Mouse (Mus musculus) limb, embryonic 12.5 days (tissue): ENCODE data around the gene Ahsa1. TPM values are rescaled to one million over a fixed set of nuclear protein-coding genes. Genes with fewer than 3 reads are reported as not detected.
"Not testable (repeated sequence)": the region's sequence is repeated elsewhere in the genome, so short reads cannot be mapped to it uniquely, and the experiment has no call there.

Source experiments
- ATAC-seq: fragments of 200-750 bp; cut with Nextera tagmentation; 2 replicates; pipeline ENCODE4 v1.8.0; 2017; ENCODE audit warnings: low read depth, moderate TSS enrichment; ENCODE audit not compliant: insufficient number of reproducible peaks, insufficient read depth, low FRiP score, low TSS enrichment
- H3K27ac ChIP-seq: fragments of 300-500 bp; sonication (generic); 2 replicates; pipeline ENCODE4 v1.5.1; 2016; ENCODE audit warnings: mild to moderate bottlenecking, moderate library complexity
- H3K27me3 ChIP-seq: fragments of 300-500 bp; sonication (generic); 2 replicates; pipeline ENCODE4 v1.6.1; 2016; ENCODE audit warnings: mild to moderate bottlenecking, moderate library complexity
- H3K36me3 ChIP-seq: fragments of 300-500 bp; sonication (generic); 2 replicates; pipeline ENCODE4 v1.6.1; 2016; ENCODE audit warnings: mild to moderate bottlenecking, moderate library complexity
- H3K4me1 ChIP-seq: fragments of 300-500 bp; sonication (generic); replicated peaks from 2 replicates; pipeline ENCODE4 v1.6.1; 2016
- H3K4me2 ChIP-seq: fragments of 300-500 bp; sonication (generic); 2 replicates; pipeline ENCODE4 v1.6.1; 2016; ENCODE audit warnings: mild to moderate bottlenecking, moderate library complexity
- H3K4me3 ChIP-seq: fragments of 300-500 bp; sonication (generic); replicated peaks from 2 replicates; pipeline ENCODE4 v1.5.1; 2016; ENCODE audit warnings: mild to moderate bottlenecking
- H3K9ac ChIP-seq: fragments of 300-500 bp; sonication (generic); replicated peaks from 2 replicates; pipeline ENCODE4 v1.6.1; 2016; ENCODE audit warnings: mild to moderate bottlenecking, moderate library complexity
- H3K9me3 ChIP-seq: fragments of 300-500 bp; sonication (generic); 2 replicates; pipeline ENCODE4 v1.6.1; 2016; ENCODE audit warnings: mild to moderate bottlenecking, moderate library complexity
- WGBS: fragments of 180-500 bp; shearing (Covaris S2); methylation state at CpG from one replicate; pipeline ENCODE4 v1.1.7; 2016; 5-methylcytosine and 5-hydroxymethylcytosine counted together
- polyA plus RNA-seq: library from polyadenylated mRNA; unstranded; fragments of >200 nt; fragmentation: Nextera tagmentation; extraction: Ambion mirVana; gene quantifications from 2 replicates; pipeline ENCODE4 v1.2.1, GENCODE M21; 2016

Gene Ahsa1
- polyA plus RNA-seq, 1 experiment from 2014 or later = 227 TPM

DNA sequence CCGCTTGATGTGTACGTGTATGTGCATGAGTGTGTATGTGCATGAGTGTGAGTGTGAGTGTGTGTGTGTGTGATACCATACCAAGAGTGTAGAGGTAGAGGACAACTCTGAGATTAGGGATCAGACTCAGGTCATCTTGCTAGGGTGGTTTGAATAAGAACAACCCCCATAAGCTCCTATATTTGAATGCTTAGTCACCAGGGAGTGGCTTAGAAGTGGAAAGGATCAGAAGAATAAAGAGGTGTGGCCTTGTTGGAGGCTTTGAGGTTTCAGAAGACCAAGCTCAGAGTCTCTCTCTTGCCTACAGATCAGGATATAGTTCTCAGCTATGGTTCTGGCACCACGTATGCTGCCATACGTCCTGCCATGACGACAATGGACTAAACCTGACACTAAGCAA lies 9.7 kb upstream of the Ahsa1 start:
- no peak overlapping the region for H3K9ac ChIP-seq
- WGBS = 92% methylated on average over 5 of the region's 5 CpGs
- ATAC-seq = no peak

DNA sequence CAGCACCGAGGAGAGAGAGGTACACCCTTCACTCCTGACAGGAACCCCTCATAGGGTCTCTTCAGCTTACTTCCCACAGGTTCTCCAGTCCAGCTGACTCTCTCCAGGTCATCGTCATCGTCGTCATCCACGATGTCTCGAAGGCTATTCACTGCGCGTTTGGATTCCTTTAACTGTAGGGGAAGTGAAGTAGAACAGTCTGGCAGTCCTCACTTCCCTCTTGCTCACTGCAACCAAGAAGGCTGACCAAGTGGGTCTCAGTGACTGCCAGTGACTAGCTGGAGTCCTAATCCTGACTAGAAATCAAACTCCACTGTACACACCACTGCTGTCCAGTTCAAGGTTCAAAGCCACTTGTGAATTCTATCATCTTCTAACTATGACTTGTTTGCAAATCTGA lies 5.7 kb upstream of the Ahsa1 start:
- Histone ChIP-seq H3K4me3 (no peak overlapping the region), H3K4me2 (no peak overlapping the region), H3K36me3 (peaks cover 81% of the 10 kb centered on the region), H3K4me1 (0 out of 2 replicates have a peak, but pooled peaks cover 3% of the 10 kb centered on the region), H3K9ac (no peak overlapping the region), H3K27me3 (no peaks in the 10 kb centered on the region), H3K9me3 (no peaks in the 10 kb centered on the region), H3K27ac (no peak overlapping the region)
- 96% methylated on average over 8 of the region's 8 CpGs for WGBS
- ATAC-seq = no peak

More for the DNA sequence above, 9.7 kb upstream of the Ahsa1 start:
- no peaks in the 10 kb centered on the region for H3K4me1 ChIP-seq
- no peak overlapping the region for H3K4me2 ChIP-seq
- no peak overlapping the region for H3K27ac ChIP-seq
- H3K4me3 ChIP-seq = no peak overlapping the region
- H3K36me3 ChIP-seq = peaks cover 93% of the 10 kb centered on the region
- H3K9me3 ChIP-seq = no peaks in the 10 kb centered on the region
- no peaks in the 10 kb centered on the region for H3K27me3 ChIP-seq

GRCm38 (mm10) chr12:87265444-87265843 lies 835 bp upstream of the Ahsa1 start:
- H3K4me3 ChIP-seq = peak overlapping the region; percentile 77
- H3K27ac ChIP-seq = peak overlapping the region; percentile 94; the same call in 1 of the 2 replicates
- H3K9me3 ChIP-seq = no peaks in the 10 kb centered on the region
- ATAC-seq = no peak
- H3K4me2 ChIP-seq = peak overlapping the region; percentile 81
- peaks cover 13% of the 10 kb centered on the region for H3K4me1 ChIP-seq
- peaks cover 55% of the 10 kb centered on the region for H3K36me3 ChIP-seq
- H3K9ac ChIP-seq = peak overlapping the region; percentile 73
- 23% methylated on average over 11 of the region's 11 CpGs for WGBS
- H3K27me3 ChIP-seq = no peaks in the 10 kb centered on the region

GRCm38 (mm10) chr12:87266827-87267603 lies 736 bp downstream of the Ahsa1 start:
- peak; percentile 71 for ATAC-seq
- H3K36me3 ChIP-seq = peaks cover 56% of the 10 kb centered on the region
- no peaks in the 10 kb centered on the region for H3K27me3 ChIP-seq
- H3K4me3 ChIP-seq = peak overlapping the region; percentile 77
- H3K4me2 ChIP-seq = peak overlapping the region; percentile 81
- no peaks in the 10 kb centered on the region for H3K9me3 ChIP-seq
- H3K27ac ChIP-seq = peak overlapping the region; percentile 94
- under 1% methylated on average over 31 of the region's 31 CpGs for WGBS
- peak overlapping the region; percentile 73 for H3K9ac ChIP-seq
- H3K4me1 ChIP-seq = peaks cover 13% of the 10 kb centered on the region

GRCm38 (mm10) chr12:87267682-87268081 lies 1.4 kb downstream of the Ahsa1 start:
- H3K4me1 ChIP-seq = peaks cover 13% of the 10 kb centered on the region
- peaks cover 57% of the 10 kb centered on the region for H3K36me3 ChIP-seq
- peak overlapping the region; percentile 73 for H3K9ac ChIP-seq
- ATAC-seq = no peak
- no peaks in the 10 kb centered on the region for H3K9me3 ChIP-seq
- peak overlapping the region; percentile 81 for H3K4me2 ChIP-seq
- WGBS = 29% methylated on average over 4 of the region's 4 CpGs
- peak overlapping the region; percentile 77 for H3K4me3 ChIP-seq
- H3K27ac ChIP-seq = no peak overlapping the region
- no peaks in the 10 kb centered on the region for H3K27me3 ChIP-seq

GRCm38 (mm10) chr12:87274853-87275831 lies 8.9 kb downstream of the Ahsa1 start:
- Histone ChIP-seq H3K4me3 (no peak overlapping the region), H3K9ac (no peak overlapping the region), H3K36me3 (peaks cover 67% of the 10 kb centered on the region), H3K27ac (no peak overlapping the region), H3K27me3 (no peaks in the 10 kb centered on the region), H3K4me2 (no peak overlapping the region), H3K4me1 (peaks cover 10% of the 10 kb centered on the region), H3K9me3 (no peaks in the 10 kb centered on the region)
- 92% methylated on average over 9 of the region's 9 CpGs for WGBS
- ATAC-seq = no peak

DNA sequence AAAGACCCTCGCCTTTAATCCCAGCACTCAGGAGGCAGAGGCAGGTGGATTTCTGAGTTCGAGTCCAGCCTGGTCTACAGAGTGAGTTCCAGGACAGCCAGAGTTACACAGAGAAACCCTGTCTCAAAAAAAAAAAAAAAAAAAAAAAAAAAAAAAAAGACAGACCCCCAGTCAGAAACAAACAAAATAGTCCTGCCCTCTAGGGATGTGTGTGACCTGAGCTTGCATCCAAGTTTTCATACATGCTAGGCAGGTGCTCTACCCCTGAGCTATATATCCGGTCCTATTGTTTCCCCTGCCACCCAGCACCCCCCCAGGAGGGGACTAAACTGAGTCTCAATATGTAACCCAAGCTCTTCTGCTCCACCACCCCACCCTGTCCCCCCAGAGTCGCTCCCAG lies 11.0 kb downstream of the Ahsa1 start:
- H3K9ac ChIP-seq, H3K27me3 ChIP-seq, ATAC-seq, H3K4me2 ChIP-seq, H3K27ac ChIP-seq, H3K9me3 ChIP-seq, H3K4me3 ChIP-seq: not testable (repeated sequence)
- peaks cover 10% of the 10 kb centered on the region for H3K4me1 ChIP-seq
- WGBS = 90% methylated on average over 4 of the region's 4 CpGs
- H3K36me3 ChIP-seq = peaks cover 46% of the 10 kb centered on the region

DNA sequence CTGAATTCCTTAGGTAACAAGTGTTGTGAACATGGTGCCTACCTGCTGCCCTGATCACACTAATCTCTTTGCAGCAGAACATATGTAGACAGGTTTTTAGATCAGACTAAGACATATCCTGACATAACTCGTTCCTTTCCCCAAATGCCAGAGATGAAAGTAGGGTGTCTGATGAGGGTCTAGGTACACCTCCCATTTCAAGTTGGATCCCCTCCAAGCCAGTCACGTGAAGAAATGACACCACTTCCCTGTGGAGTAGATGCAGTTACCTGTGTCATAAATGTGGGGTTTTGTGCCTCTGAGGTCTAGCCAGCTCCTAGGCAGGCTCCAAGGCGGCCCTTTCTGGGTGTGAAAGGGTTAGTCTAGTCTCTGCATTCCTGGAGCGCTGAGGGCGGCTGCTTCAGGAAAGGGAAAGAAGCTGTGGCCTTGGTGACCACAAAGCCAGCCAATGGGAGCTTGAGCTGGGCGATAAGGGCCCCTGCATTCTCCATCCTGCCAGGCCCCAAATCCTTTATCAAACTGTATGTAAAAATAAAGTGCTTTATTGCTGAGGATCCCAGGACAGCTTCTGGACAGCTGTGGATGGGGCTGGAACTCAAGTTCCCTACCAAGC lies 11.9 kb downstream of the Ahsa1 start:
- Histone ChIP-seq H3K27me3 (no peaks in the 10 kb centered on the region), H3K36me3 (peaks cover 36% of the 10 kb centered on the region), H3K4me3 (no peak overlapping the region), H3K9ac (no peak overlapping the region), H3K27ac (no peak overlapping the region), H3K9me3 (no peaks in the 10 kb centered on the region), H3K4me1 (peaks cover 10% of the 10 kb centered on the region), H3K4me2 (no peak overlapping the region)
- WGBS = 20% methylated on average over 6 of the region's 6 CpGs
- no peak for ATAC-seq

DNA sequence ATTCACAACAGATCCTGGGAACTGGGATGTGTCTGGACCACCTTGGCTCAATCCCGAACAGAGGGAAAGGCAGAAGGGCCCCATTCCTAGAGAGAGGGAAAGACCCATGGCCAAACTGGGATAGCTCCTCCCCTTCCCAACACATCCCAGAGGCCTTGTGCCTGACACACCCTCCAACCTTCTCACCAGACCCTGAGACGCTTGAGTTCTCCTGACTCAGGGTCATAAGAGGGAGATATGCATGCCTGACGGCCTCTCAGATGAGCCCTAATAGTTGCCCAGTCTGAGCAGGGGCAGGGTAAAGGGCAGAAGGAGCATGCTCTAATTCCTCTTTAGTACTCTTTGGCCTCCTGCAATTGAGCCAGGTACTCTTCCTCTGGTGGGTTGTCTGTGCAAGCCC lies 13.1 kb downstream of the Ahsa1 start:
- H3K4me3 ChIP-seq = no peak overlapping the region
- H3K9ac ChIP-seq = no peak overlapping the region
- no peak for ATAC-seq
- no peaks in the 10 kb centered on the region for H3K9me3 ChIP-seq
- no peaks in the 10 kb centered on the region for H3K27me3 ChIP-seq
- peaks cover 25% of the 10 kb centered on the region for H3K36me3 ChIP-seq
- no peak overlapping the region for H3K27ac ChIP-seq
- no peak overlapping the region for H3K4me2 ChIP-seq
- WGBS = 43% methylated on average over 3 of the region's 3 CpGs
- peaks cover 10% of the 10 kb centered on the region for H3K4me1 ChIP-seq

DNA sequence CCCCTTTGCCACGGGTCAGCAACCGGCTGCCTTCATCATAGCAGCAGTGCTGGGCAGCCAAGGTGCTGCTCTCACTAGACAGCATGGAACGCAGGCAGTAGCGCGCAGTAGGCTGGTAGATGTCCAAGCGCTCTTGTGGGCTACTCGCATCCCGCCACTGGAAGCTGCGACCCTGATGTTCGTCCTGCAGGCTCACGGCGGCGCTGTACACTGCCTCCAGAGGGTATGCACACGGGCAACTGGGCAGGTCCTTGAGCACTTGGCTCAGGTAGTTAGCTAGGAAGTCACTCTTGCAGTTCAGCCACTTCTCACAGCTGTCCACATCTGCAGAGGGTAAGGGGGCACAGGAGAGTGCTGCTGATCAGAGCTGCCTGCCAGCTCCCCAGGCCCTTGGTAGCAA lies 13.6 kb downstream of the Ahsa1 start:
- H3K4me1 ChIP-seq = peaks cover 10% of the 10 kb centered on the region
- 55% methylated on average over 14 of the region's 14 CpGs for WGBS

DNA sequence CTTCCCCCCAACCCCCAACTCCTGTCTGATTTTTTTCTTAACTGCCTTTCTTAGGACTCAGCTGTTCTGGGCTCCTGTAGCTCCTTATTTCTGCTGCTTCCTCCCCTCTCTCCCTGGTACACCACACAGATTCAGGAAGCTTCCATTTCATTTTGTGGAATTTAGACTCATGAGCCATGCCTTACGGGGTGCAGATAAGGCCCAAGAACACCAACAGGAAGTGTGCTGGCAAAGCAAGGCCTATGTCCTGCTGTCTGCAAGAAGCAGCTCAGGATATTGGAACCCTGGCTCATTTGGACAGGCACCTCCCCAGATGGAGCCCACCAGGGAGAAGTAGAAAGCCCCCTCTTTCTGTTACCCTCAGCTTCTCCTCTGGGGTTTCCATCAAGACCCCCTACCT lies 15.5 kb downstream of the Ahsa1 start:
- peaks cover under 1% of the 10 kb centered on the region for H3K36me3 ChIP-seq
- no peak overlapping the region for H3K27ac ChIP-seq
- no peak overlapping the region for H3K4me2 ChIP-seq
- no peak overlapping the region for H3K4me3 ChIP-seq
- H3K27me3 ChIP-seq = no peaks in the 10 kb centered on the region
- ATAC-seq = no peak
- no peak overlapping the region for H3K9ac ChIP-seq
- H3K9me3 ChIP-seq = no peaks in the 10 kb centered on the region
- 88% methylated on average over 1 of the region's 1 CpGs for WGBS
- H3K4me1 ChIP-seq = peaks cover 10% of the 10 kb centered on the region

More for the DNA sequence above, 13.6 kb downstream of the Ahsa1 start:
- H3K27ac ChIP-seq = no peak overlapping the region
- H3K9ac ChIP-seq = no peak overlapping the region
- H3K27me3 ChIP-seq = no peaks in the 10 kb centered on the region
- no peaks in the 10 kb centered on the region for H3K9me3 ChIP-seq
- peaks cover 19% of the 10 kb centered on the region for H3K36me3 ChIP-seq
- ATAC-seq = no peak
- no peak overlapping the region for H3K4me3 ChIP-seq
- no peak overlapping the region for H3K4me2 ChIP-seq
